Mouse (Mus musculus): ENCODE measurements at regions not wholly inside any gene's neighbourhood (a gene's known extent, or its start where the extent isn't known, plus 50 kb on each side); places are given as distances from the start of the nearest gene placed in this dataset.

GRCm38 (mm10) chr3:130935302-130935925 lies 174.9 kb upstream of the Lef1 start:
- TF ChIP-seq CTCF (IDR thresholded peaks at IDR 0.05; ENCODE audit: low read depth) = no peak
- no peak for TF ChIP-seq EP300 (IDR thresholded peaks at IDR 0.05; ENCODE audit: low read depth)

Measured in liver, embryonic 14.5 days (tissue).